Mouse (Mus musculus): ENCODE results near the gene Calcoco1.
"Not testable (repeated sequence)": the region's sequence is repeated elsewhere in the genome, so short reads cannot be mapped to it uniquely, and the experiment has no call there.

The Calcoco1 gene

GRCm38 (mm10) chr15:102683670-102684069, 38.3 kb downstream of the Calcoco1 start:
- DNase-seq = no peak

GRCm38 (mm10) chr15:102676345-102676744, 45.6 kb downstream of the Calcoco1 start:
- no peak for DNase-seq

GRCm38 (mm10) chr15:102673548-102673947, 48.4 kb downstream of the Calcoco1 start:
- DNase-seq = peak; percentile 33

GRCm38 (mm10) chr15:102672215-102673071, 49.5 kb downstream of the Calcoco1 start, which contains the start of gene Atp5g2:
TSS of gene Atp5g2 (minus strand) at chr15:102672352.
- no peak for DNase-seq

- peak; percentile 79 for DNase-seq
Observed at GRCm38 (mm10) chr15:102671721-102672214, 50.2 kb downstream of the Calcoco1 start.

- peak; percentile 98 for DNase-seq
Observed at GRCm38 (mm10) chr15:102670767-102671575, 51.0 kb downstream of the Calcoco1 start.

- peak; percentile 29 for DNase-seq
Observed at GRCm38 (mm10) chr15:102670281-102670680, 51.7 kb downstream of the Calcoco1 start.

- no peak for DNase-seq
Observed at GRCm38 (mm10) chr15:102669571-102669970, 52.4 kb downstream of the Calcoco1 start.

GRCm38 (mm10) chr15:102665494-102665893, 56.5 kb downstream of the Calcoco1 start:
- peak; percentile 58 for DNase-seq

GRCm38 (mm10) chr15:102663825-102664224, 58.2 kb downstream of the Calcoco1 start:
- no peak for DNase-seq

- DNase-seq = not testable (repeated sequence)
Observed at GRCm38 (mm10) chr15:102662601-102663000, 59.4 kb downstream of the Calcoco1 start.

GRCm38 (mm10) chr15:102657926-102658381, 64.0 kb downstream of the Calcoco1 start:
- DNase-seq = no peak

Measured in liver (tissue).